Mouse (Mus musculus) embryonic fibroblast, embryonic 13.5 days (primary cell): ENCODE measurements at regions not wholly inside any gene's neighbourhood (a gene's known extent, or its start where the extent isn't known, plus 50 kb on each side); places are given as distances from the start of the nearest gene placed in this dataset.

Source experiments
- CTCF ChIP-seq: IDR thresholded peaks from 2 replicates; pipeline ENCODE4 v1.5.1; 2011; ENCODE audit warnings: mild to moderate bottlenecking, control low read depth, low read length, moderate library complexity, borderline replicate concordance; ENCODE audit not compliant: insufficient read depth
- POLR2A ChIP-seq: IDR thresholded peaks from 2 replicates; pipeline ENCODE4 v1.6.1; 2011; ENCODE audit warnings: low read depth, mild to moderate bottlenecking, control low read depth, low read length, moderate library complexity

DNA sequence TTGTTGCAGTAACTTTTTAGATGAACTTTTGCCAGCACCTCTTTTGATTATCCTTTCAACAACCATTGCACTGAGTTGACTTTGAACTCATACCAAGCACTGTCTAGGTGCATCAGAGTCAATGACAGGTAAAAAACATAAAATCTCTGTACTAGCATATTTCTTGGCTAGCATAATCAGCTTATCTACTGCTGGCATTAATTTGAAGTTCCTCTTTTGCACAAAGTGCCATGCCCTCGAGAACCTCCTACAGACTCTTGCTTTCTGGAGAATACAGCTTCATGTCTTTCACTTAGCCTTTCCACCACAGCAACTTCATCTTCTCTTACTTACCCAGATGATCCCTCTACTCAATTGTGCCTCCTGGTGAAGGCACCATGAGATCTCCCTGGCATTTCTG is 85.3 kb upstream of the Il6 start:
- no peak for TF ChIP-seq CTCF
- TF ChIP-seq POLR2A = no peak
